Mouse (Mus musculus): ENCODE results near the gene Spsb1. TPM values are rescaled to one million over a fixed set of nuclear protein-coding genes. Genes with fewer than 3 reads are reported as not detected.
A peak's percentile ranks its signal among the peaks of the same experiment; 100 is the strongest.

Spsb1 gene
- polyA plus RNA-seq, 1 experiment from 2014 or later, result 5.1 TPM

DNA sequence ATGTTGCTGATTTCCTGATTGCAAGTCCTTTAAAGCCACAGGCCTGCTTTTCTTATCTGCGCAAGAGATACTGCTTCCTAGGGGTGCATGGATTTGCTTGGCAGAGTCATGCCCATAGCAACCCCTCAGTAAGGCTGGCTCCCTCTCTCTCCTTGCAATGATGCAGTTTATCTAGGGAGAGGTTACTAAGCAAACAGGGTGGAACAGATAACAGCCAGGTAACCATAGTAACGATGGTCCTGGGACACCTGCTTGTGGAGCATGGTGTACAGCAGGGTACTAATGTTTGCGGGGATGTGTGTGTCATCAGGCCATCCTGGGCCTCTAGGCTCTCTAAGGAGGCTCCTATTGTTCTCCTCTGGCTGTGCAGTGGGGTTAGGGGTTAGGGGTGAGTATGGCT lies 97.2 kb downstream of the Spsb1 start:
- H3K27ac ChIP-seq (ENCODE audit: low read length), result no peak overlapping the region
- H3K9ac ChIP-seq (ENCODE audit: low read depth, low read length), result no peak overlapping the region
- no peaks in the 10 kb centered on the region for H3K9me3 ChIP-seq (replicated peaks; ENCODE audit: control insufficient read depth, low read length, poor library complexity, severe bottlenecking)
- ATAC-seq, result 0 out of 2 replicates have a peak, but pooled peaks have one; percentile 27
- H3K4me1 ChIP-seq (ENCODE audit: control insufficient read depth, insufficient read depth, low read length), result peaks cover 20% of the 10 kb centered on the region; the same call in 1 of the 2 replicates
- no peak overlapping the region for H3K4me2 ChIP-seq (ENCODE audit: low read length)
- no peaks in the 10 kb centered on the region for H3K27me3 ChIP-seq (ENCODE audit: control insufficient read depth, insufficient read depth, low read depth, low read length)
- no peaks in the 10 kb centered on the region for H3K36me3 ChIP-seq (ENCODE audit: control insufficient read depth, insufficient read depth, low read length)
- no peak overlapping the region for H3K4me3 ChIP-seq (ENCODE audit: low read depth, low read length)
- 46% methylated on average over 3 of the region's 3 CpGs for WGBS

DNA sequence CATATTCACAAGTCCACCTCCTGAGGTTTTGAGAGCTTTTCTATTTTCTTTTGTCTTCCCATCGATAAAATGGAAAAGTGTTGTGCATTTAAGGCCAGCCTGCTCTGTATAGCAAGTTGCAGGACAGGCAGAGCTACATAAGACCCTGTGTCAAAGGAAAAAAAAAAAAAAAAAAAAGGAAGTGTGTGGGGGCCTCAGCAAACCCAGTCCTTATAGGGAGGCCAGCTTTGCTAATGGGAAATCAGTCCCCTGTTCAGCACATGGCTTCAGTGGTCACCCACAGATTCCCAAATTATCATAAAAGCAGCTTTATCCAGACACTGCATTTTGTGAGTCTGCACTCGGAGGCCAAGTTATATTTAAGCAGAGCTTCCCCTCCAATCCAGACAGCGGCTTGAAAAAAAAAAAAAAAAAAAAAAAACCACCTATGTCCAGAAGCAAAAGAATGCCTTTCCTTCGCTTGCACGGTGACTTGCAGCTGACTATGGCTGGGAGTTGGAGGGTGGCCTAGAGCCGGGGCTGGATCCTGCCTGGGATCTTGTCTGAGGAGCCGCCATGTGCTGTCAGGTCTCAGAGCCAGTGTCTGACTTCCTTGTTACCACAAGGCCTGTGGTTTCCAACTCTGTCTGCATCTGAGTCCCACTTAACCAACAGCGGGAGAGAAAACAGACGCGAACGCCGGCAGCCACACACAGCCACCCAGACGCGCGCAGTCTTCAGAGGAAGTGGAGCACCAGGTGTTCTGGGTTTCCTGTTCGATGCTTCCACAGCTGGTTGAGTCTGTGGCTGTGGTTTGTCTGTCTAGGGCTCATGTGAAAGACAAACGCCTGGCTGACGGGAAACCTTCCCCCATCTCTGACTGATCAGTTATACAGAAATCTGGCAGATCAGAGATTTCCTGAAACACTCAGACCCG lies 98.7 kb downstream of the Spsb1 start:
- WGBS, result 77% methylated on average over 19 of the region's 19 CpGs
- Histone ChIP-seq H3K27ac (ENCODE audit: low read length) (no peak overlapping the region), H3K4me2 (ENCODE audit: low read length) (no peak overlapping the region), H3K4me3 (ENCODE audit: low read depth, low read length) (no peak overlapping the region), H3K9ac (ENCODE audit: low read depth, low read length) (no peak overlapping the region), H3K36me3 (ENCODE audit: control insufficient read depth, insufficient read depth, low read length) (no peaks in the 10 kb centered on the region), H3K4me1 (ENCODE audit: control insufficient read depth, insufficient read depth, low read length) (peaks cover 20% of the 10 kb centered on the region; the same call in 1 of the 2 replicates), H3K9me3 (replicated peaks; ENCODE audit: control insufficient read depth, low read length, poor library complexity, severe bottlenecking) (no peaks in the 10 kb centered on the region), H3K27me3 (ENCODE audit: control insufficient read depth, insufficient read depth, low read depth, low read length) (no peaks in the 10 kb centered on the region)
- ATAC-seq, result no peak

DNA sequence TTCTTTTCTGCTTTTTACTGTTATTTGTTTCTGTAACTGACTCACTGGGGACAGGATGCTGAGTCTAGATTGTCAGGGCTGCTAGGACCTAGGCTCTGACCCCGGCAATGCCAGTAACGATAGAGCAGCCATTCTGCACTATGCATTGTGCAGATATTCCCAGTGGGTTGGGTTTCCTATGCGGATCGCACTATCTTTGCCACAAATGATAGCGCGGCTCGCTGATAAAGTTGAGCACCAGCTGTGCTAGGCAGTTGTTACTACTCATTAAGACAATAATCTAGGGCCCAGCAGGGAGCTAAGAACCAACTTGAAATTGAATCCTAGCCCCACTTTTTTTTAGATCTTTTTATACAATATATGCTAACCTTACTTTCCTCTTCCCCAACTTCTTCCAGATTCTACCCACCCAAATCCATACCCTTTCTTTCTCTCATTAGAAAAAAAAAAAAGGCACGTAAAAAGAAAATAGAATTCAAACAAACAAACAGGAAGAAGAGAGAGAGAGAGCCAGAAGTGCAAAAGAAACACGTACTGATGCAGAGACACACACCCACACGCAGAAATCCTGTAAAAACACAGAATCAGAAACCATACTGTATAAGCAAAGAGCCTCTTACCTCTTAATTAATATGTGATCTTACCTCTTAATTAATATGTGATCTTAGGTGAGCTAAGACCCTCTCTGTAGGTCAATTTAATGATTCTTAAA lies 99.5 kb downstream of the Spsb1 start:
- 59% methylated on average over 10 of the region's 10 CpGs for WGBS
- H3K9me3 ChIP-seq (replicated peaks; ENCODE audit: control insufficient read depth, low read length, poor library complexity, severe bottlenecking), result no peaks in the 10 kb centered on the region
- no peak overlapping the region for H3K27ac ChIP-seq (ENCODE audit: low read length)
- H3K4me3 ChIP-seq (ENCODE audit: low read depth, low read length), result no peak overlapping the region
- no peak overlapping the region for H3K9ac ChIP-seq (ENCODE audit: low read depth, low read length)
- no peaks in the 10 kb centered on the region for H3K27me3 ChIP-seq (ENCODE audit: control insufficient read depth, insufficient read depth, low read depth, low read length)
- no peak for ATAC-seq
- no peak overlapping the region for H3K4me2 ChIP-seq (ENCODE audit: low read length)
- H3K4me1 ChIP-seq (ENCODE audit: control insufficient read depth, insufficient read depth, low read length), result peaks cover 20% of the 10 kb centered on the region; the same call in 1 of the 2 replicates
- no peaks in the 10 kb centered on the region for H3K36me3 ChIP-seq (ENCODE audit: control insufficient read depth, insufficient read depth, low read length)

DNA sequence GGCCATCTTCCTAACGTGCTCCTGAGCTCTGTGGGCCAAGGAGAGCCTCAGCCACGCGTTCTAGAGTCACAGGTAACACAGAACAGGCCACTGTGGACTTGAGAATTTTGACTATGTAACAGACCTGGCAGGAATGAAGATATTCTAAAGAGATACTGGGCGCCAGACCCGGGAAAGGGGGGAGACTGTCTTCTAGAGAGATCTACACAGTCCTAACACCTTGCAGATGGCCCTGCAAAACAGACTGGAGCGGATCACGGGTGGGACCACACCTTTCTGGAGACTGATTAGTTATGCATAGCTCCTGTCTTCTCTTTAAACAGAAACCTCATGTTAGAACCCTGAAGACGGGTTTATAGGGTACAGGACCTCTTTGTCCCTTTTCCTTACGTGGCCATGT lies 100.1 kb downstream of the Spsb1 start:
- peak overlapping the region; percentile 39 for H3K4me3 ChIP-seq (ENCODE audit: low read depth, low read length)
- H3K4me2 ChIP-seq (ENCODE audit: low read length), result peak overlapping the region; percentile 65
- peak overlapping the region; percentile 39 for H3K9ac ChIP-seq (ENCODE audit: low read depth, low read length)
- no peaks in the 10 kb centered on the region for H3K27me3 ChIP-seq (ENCODE audit: control insufficient read depth, insufficient read depth, low read depth, low read length)
- 60% methylated on average over 9 of the region's 9 CpGs for WGBS
- no peaks in the 10 kb centered on the region for H3K9me3 ChIP-seq (replicated peaks; ENCODE audit: control insufficient read depth, low read length, poor library complexity, severe bottlenecking)
- no peaks in the 10 kb centered on the region for H3K36me3 ChIP-seq (ENCODE audit: control insufficient read depth, insufficient read depth, low read length)
- H3K4me1 ChIP-seq (ENCODE audit: control insufficient read depth, insufficient read depth, low read length), result peaks cover 20% of the 10 kb centered on the region; the same call in 1 of the 2 replicates
- ATAC-seq, result peak; percentile 9; the same call in 1 of the 2 replicates
- peak overlapping the region; percentile 30; the same call in 1 of the 2 replicates for H3K27ac ChIP-seq (ENCODE audit: low read length)

DNA sequence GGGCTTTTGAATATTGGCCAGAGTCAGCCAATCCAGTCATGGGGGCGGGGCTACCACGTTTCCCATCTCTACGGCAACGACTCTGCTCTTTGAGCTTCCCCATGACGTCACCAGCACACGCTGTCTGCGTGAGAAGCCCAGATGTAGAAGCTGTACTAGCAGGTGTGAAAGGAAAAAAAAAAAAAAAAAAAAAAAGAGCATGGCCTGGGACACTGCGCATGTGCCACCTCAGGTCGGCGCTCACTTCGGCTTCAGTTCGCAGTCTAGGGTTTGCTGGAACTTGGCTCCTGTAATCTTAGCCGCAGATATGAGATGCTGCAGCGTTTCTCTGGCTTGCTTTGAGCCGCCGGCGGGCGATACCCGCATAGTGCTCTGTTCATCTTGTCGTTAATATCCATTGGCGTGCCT lies 100.5 kb downstream of the Spsb1 start:
- Histone ChIP-seq H3K27me3 (ENCODE audit: control insufficient read depth, insufficient read depth, low read depth, low read length) (no peaks in the 10 kb centered on the region), H3K4me3 (ENCODE audit: low read depth, low read length) (peak overlapping the region; percentile 39), H3K9me3 (replicated peaks; ENCODE audit: control insufficient read depth, low read length, poor library complexity, severe bottlenecking) (no peaks in the 10 kb centered on the region), H3K27ac (ENCODE audit: low read length) (peak overlapping the region; percentile 30; the same call in 1 of the 2 replicates), H3K36me3 (ENCODE audit: control insufficient read depth, insufficient read depth, low read length) (no peaks in the 10 kb centered on the region), H3K9ac (ENCODE audit: low read depth, low read length) (peak overlapping the region; percentile 39), H3K4me1 (ENCODE audit: control insufficient read depth, insufficient read depth, low read length) (peaks cover 20% of the 10 kb centered on the region; the same call in 1 of the 2 replicates), H3K4me2 (ENCODE audit: low read length) (peak overlapping the region; percentile 65)
- ATAC-seq, result peak; percentile 93
- 1% methylated on average over 21 of the region's 21 CpGs for WGBS

DNA sequence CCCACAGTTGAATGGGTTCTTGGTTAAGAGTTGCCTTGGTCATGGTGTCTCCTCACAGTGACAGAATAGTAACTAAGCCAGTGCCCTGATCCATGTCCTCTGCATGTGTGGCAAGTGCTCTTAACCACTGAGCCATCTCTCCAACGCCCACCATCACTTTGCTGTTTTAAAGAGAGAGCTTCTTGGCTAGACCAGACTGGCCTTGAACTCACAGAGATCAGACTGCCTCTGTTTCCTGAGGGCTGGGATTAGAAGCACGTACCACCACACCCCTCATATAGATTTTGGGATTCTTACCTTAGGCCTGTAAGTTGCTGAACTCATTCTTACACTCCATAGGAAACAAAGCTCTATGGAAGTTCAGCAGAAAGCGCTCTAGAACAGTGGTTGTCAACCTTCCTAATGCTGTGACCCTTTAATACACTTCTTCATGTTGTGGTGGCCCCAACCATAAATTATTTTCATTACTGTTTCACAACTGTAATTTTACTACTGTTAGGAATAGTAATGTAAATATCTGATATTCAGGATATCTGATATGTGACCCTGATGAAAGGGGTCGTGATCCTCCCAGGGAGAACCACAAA lies 101.1 kb downstream of the Spsb1 start:
- no peak for ATAC-seq
- H3K27ac ChIP-seq (ENCODE audit: low read length), result no peak overlapping the region; the same call in 1 of the 2 replicates
- H3K36me3 ChIP-seq (ENCODE audit: control insufficient read depth, insufficient read depth, low read length), result no peaks in the 10 kb centered on the region
- peaks cover 20% of the 10 kb centered on the region; the same call in 1 of the 2 replicates for H3K4me1 ChIP-seq (ENCODE audit: control insufficient read depth, insufficient read depth, low read length)
- no peak overlapping the region for H3K9ac ChIP-seq (ENCODE audit: low read depth, low read length)
- WGBS, result 68% methylated on average over 4 of the region's 4 CpGs
- no peaks in the 10 kb centered on the region for H3K27me3 ChIP-seq (ENCODE audit: control insufficient read depth, insufficient read depth, low read depth, low read length)
- no peaks in the 10 kb centered on the region for H3K9me3 ChIP-seq (replicated peaks; ENCODE audit: control insufficient read depth, low read length, poor library complexity, severe bottlenecking)
- peak overlapping the region; percentile 65 for H3K4me2 ChIP-seq (ENCODE audit: low read length)
- H3K4me3 ChIP-seq (ENCODE audit: low read depth, low read length), result peak overlapping the region; percentile 39

DNA sequence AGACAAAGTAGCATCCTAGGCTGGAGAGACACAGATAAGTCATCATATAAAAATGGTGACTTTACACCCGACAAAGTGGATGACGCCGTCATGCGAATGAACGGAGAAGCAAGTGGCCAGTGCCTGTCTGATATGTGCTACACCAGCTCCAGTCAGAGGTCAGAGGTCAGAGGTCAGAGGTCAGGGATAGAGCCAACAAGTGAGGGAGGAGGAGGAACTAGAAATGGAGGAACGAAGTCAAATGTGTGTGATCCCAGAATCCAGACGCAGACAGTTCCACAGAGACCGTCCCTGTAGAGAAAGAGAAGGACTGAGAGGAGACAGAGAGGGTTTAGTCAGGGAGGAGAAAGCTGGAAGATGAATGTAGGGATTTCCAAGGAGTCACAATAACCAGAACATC lies 103.3 kb downstream of the Spsb1 start:
- H3K4me1 ChIP-seq (ENCODE audit: control insufficient read depth, insufficient read depth, low read length), result peaks cover 13% of the 10 kb centered on the region; the same call in 1 of the 2 replicates
- 76% methylated on average over 8 of the region's 8 CpGs for WGBS
- no peak for ATAC-seq
- no peaks in the 10 kb centered on the region for H3K27me3 ChIP-seq (ENCODE audit: control insufficient read depth, insufficient read depth, low read depth, low read length)
- H3K4me2 ChIP-seq (ENCODE audit: low read length), result no peak overlapping the region
- no peaks in the 10 kb centered on the region for H3K9me3 ChIP-seq (replicated peaks; ENCODE audit: control insufficient read depth, low read length, poor library complexity, severe bottlenecking)
- no peak overlapping the region for H3K9ac ChIP-seq (ENCODE audit: low read depth, low read length)
- no peak overlapping the region for H3K27ac ChIP-seq (ENCODE audit: low read length)
- no peaks in the 10 kb centered on the region for H3K36me3 ChIP-seq (ENCODE audit: control insufficient read depth, insufficient read depth, low read length)
- H3K4me3 ChIP-seq (ENCODE audit: low read depth, low read length), result no peak overlapping the region

DNA sequence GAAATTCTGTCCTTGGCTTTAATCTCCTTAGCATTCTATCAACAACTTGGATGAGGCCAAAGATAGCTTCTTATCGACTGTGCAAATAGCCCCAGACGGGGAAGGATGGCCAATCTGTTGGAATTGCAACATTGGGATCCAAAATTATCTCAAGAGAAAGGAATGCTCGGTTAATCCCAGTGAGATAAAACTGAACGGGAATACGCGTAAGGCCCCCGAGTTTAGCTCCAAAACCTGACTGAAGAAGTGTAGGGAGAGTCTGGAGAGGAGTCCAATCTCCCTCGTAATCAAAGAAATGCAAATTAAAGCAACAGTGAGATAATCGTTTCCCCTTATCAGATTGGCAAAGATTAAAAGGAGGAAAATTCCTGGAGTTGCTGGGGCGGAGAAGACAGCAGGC lies 104.2 kb downstream of the Spsb1 start:
- Histone ChIP-seq H3K4me2 (ENCODE audit: low read length) (no peak overlapping the region), H3K9me3 (replicated peaks; ENCODE audit: control insufficient read depth, low read length, poor library complexity, severe bottlenecking) (no peaks in the 10 kb centered on the region), H3K27me3 (ENCODE audit: control insufficient read depth, insufficient read depth, low read depth, low read length) (no peaks in the 10 kb centered on the region), H3K4me3 (ENCODE audit: low read depth, low read length) (no peak overlapping the region), H3K4me1 (ENCODE audit: control insufficient read depth, insufficient read depth, low read length) (peaks cover 13% of the 10 kb centered on the region; the same call in 1 of the 2 replicates), H3K36me3 (ENCODE audit: control insufficient read depth, insufficient read depth, low read length) (no peaks in the 10 kb centered on the region), H3K27ac (ENCODE audit: low read length) (no peak overlapping the region), H3K9ac (ENCODE audit: low read depth, low read length) (no peak overlapping the region)
- 63% methylated on average over 10 of the region's 10 CpGs for WGBS
- ATAC-seq, result no peak

Measured in midbrain, embryonic 16.5 days (tissue).